Mouse (Mus musculus) c-Kit-positive CD71-positive TER-119-negative erythroid progenitor cells, embryonic 14.5 days (primary cell): ENCODE data around the gene Pomt2.
A peak's percentile ranks its signal among the peaks of the same experiment; 100 is the strongest.

ENCODE experiments used
- DNase-seq: peaks from one replicate; pipeline ENCODE4 v3.0.0-alpha.2; 2013; ENCODE audit warnings: low read depth

The Pomt2 gene

GRCm38 (mm10) chr12:87127256-87127655 lies 20.5 kb downstream of the Pomt2 start:
- no peak for DNase-seq

GRCm38 (mm10) chr12:87121918-87122589 lies 25.7 kb downstream of the Pomt2 start:
- DNase-seq, result peak; percentile 48

- DNase-seq, result no peak
Measured at GRCm38 (mm10) chr12:87107357-87107977, 40.3 kb downstream of the Pomt2 start.

DNA sequence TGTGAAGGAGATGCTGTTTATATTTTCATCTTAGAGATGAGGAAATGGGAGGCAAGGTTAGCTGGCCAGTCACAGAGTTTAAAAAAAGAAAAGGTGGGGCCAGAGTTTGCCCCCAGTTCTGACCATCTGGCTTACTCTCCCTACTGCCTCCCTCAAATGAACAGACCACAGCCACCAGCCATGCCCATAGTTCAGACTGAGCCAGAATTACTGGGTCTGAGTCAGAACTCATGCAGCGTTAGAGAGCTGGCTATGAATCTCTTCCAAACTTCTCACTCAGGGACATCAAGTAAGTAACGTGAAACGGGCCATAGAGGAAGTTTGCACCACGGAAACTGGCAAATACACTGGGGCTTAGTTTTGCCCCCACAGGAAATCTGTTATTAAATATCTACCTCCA lies 43.0 kb downstream of the Pomt2 start:
- DNase-seq, result no peak

- DNase-seq, result no peak
Measured at GRCm38 (mm10) chr12:87103471-87103870, 44.3 kb downstream of the Pomt2 start.

GRCm38 (mm10) chr12:87102165-87102631 lies 45.6 kb downstream of the Pomt2 start, which contains the start of gene Ngb:
Ngb (minus strand) TSS chr12:87102539.
- DNase-seq, result no peak

DNA sequence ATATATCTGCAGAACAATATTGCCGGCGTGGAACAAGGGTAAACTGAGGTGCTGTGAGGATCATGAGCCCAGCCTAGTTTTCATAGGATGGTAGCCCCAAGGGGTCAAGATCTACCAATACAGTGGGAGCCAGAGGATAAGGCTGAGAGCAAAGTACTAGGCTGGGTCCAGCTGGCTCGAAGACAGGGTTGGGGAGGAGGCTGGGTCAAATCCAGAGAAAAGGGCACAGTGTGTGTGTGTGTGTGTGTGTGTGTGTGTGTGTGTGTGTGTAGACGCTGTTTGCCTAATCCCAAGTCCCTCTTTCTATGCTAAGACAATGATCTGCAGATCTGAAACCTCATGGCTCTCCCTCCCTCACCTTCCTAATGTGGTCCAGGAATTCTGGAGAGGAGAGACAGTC lies 47.4 kb downstream of the Pomt2 start:
- no peak for DNase-seq

GRCm38 (mm10) chr12:87093671-87094070 lies 54.1 kb downstream of the Pomt2 start:
- no peak for DNase-seq

GRCm38 (mm10) chr12:87093249-87093648 lies 54.5 kb downstream of the Pomt2 start:
- DNase-seq, result no peak

- no peak for DNase-seq
Measured at GRCm38 (mm10) chr12:87091916-87092315, 55.9 kb downstream of the Pomt2 start.

- no peak for DNase-seq
Measured at GRCm38 (mm10) chr12:87089701-87090100, 58.1 kb downstream of the Pomt2 start.

DNA sequence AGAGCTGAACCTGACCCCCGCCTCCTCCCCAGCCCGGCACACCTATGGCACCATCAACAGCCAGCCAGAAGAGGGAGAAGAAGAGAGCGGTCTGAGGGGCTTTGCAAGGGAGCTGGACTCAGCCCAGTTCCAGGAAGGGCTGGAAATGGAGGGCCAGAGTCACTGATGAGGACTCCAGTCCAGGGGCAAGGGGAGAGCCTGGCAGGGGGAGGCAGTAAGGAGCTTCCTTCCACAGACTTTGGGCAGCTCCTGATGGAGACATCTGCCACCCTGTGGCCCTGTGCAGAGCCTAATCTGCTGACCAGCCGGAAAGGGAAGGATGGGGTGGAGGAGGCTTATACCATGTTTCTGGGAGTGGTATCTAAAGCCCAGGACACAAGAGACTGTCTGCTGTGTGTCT lies 58.5 kb downstream of the Pomt2 start:
- DNase-seq, result no peak

DNA sequence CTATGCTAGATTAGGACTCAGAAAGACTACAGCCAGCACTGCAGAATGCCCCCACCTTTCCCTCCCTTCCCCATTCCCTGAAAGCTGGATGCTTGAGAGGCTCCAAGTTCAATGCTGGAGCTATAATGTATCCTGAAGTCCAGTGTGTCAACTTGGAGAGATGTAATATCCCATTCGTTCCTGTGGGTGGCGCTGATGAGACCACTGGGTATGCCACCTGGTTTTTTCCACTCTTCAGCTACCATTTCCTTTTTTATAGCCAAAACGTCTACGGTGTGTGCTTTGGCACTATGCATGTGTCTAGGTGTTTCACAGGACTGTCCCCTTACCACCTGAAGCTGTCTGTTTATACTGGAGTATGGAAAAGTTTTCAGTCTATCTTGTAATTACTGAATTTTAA lies 59.4 kb downstream of the Pomt2 start:
- peak; percentile 21 for DNase-seq

GRCm38 (mm10) chr12:87087236-87087635 lies 60.5 kb downstream of the Pomt2 start:
- no peak for DNase-seq

- DNase-seq, result no peak
Measured at GRCm38 (mm10) chr12:87082797-87083196, 65.0 kb downstream of the Pomt2 start.

GRCm38 (mm10) chr12:87076610-87077009 lies 71.2 kb downstream of the Pomt2 start:
- no peak for DNase-seq

DNA sequence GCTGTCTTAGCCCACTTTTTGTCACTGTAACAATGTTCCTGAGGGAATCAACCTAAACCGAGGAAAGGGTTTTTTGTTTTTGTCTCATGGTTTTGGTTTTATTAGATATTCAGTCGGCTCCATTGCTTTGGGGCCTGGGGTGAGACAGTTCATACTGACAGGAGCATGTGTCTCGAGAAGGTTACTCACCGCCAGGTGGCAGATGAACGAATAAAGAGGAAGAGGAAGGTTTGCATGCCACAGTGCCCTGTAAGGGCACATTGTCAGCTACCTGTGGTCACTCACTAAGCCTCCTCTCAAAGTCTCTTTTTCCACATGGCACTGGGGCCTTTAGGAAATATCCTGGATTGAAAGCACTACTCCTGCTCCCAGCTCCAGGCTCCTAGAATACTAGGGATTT lies 77.2 kb downstream of the Pomt2 start:
- DNase-seq, result no peak

DNA sequence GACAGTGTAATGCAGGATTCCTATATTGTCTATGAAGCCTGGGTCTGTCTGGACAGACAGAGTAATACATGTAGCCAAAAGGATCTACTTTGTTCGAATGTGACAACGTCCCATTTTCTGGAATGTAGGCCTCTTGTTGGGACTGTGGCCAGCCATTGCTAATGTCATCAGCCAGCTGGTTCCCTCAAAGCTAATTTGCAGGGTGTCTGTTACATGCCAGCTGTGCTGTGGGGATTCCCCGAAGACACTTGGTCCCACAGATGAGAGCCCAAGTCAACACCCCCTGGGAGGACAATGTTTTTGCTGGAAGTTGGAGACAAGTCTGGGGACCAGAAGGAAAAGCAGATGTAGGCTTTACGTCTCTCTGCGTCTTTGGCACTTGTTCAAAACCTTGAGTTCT lies 81.3 kb downstream of the Pomt2 start:
- no peak for DNase-seq

DNA sequence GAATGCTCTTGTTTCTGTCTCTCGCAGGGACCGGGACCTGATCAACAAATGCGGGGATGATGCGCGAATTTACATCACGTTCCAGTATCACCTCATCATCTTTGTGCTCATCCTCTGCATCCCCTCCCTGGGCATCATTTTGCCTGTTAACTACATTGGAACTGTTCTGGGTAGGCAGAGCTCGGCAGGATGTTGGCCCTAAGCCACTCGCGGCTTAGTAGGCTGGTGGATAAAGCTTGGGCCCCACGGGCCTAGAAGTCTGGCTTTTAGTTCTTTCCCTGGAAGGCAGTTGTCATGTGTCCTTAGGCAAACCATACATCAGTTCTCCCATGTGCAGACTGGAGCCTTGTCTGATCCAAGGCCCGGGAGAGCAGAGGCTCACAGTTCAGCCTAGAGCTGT lies 82.3 kb downstream of the Pomt2 start:
- DNase-seq, result no peak

GRCm38 (mm10) chr12:87057066-87057465 lies 90.7 kb downstream of the Pomt2 start:
- DNase-seq, result no peak
